Mouse (Mus musculus) liver, embryonic 14.5 days (tissue): ENCODE data around the gene Tesk1.

Source experiments
- CTCF ChIP-seq: IDR thresholded peaks from 2 replicates; pipeline ENCODE4 v1.5.1; 2016; ENCODE audit warnings: antibody characterized with exemption, low read depth, control low read depth
- EP300 ChIP-seq: IDR thresholded peaks from 2 replicates; pipeline ENCODE4 v1.6.1; 2016; ENCODE audit warnings: antibody characterized with exemption, low read depth

DNA sequence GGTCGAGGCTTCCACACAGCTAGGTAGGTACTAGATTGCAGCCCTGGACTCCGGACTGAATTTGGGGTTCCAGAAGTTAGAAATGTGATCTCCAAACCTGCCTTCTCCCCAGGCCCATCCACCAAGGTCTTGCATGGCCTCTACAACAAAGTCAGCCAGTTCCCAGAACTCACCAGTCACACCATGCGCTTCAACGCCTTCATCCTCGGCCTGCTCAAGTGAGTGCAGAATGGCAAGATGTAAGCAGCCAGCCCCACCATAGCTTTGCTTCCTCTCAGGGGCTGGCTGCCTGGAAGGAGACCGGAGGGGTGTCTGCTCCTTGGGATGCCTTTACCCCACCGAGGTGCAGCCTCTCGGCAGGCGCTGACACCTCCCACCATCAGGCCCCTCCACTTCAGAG, 17.7 kb upstream of the Tesk1 start:
- TF ChIP-seq CTCF (no peak), EP300 (no peak)
